Mouse (Mus musculus) granulocyte monocyte progenitor cell, adult 5-6 weeks (primary cell): ENCODE measurements around the gene Tpcn1. TPM values are rescaled to one million over a fixed set of nuclear protein-coding genes. Genes with fewer than 3 reads are reported as not detected.
A peak's percentile ranks its signal among the peaks of the same experiment; 100 is the strongest.

Experiments
- ATAC-seq: replicated peaks from 2 replicates; pipeline ENCODE4 v1.8.0; 2016; ENCODE audit warnings: mild to moderate bottlenecking, moderate TSS enrichment, inconsistent platforms; ENCODE audit not compliant: poor library complexity, severe bottlenecking
- total RNA-seq, 2 experiments: library from RNA; stranded (forward) in 1 of 2; stranded (reverse) in 1 of 2; fragments of 200-712, 200-1000 nt in 1 of 2; fragments of >200 nt in 1 of 2; fragmentation: Nextera tagmentation in 1 of 2; gene quantifications; 2 replicates each; pipeline ENCODE4 v1.2.3; 2014 to 2017

Gene Tpcn1
- total RNA-seq (2014; fragmentation: Nextera tagmentation) (28.8 and 41.5 TPM in 2 replicates), total RNA-seq (2017) (12.7 and 14.1 TPM in 2 replicates)

DNA sequence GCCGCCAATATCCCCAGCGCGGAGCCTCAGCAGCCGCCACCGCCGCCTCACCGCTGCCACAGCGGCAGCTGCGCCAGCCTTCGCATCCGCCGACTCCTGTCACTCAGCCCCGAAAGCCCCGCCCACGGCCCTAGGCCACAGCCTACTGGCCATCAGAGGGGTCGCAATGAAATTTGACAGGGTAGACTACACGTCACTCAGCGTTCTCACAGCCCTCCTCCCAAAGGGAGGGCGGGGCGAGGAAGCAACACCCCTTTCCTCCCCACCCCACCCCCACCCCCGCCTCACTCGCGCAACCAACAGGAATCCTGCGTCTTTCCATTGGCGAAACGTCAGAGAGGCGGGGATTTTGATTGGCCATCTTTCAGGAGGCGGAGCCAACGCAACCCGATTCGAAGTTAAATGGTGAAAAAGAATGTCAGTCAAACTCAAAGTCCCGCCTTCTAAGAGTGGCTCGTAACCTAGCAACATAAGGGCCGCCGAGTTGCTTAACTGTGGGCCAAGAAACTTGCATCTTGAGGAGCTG, at the start of gene Tpcn1, which contains the start of gene Iqcd:
TSS of gene Tpcn1 (minus strand) at position 105 of the 526 bp plus-strand sequence.
TSS of gene Iqcd (plus strand) at position 448 of the 526 bp plus-strand sequence.
- ATAC-seq, result peak; percentile 91

- ATAC-seq, result no peak
These were observed 47.2 kb upstream of the Tpcn1 start for GRCm38 (mm10) chr5:120635633-120636032.

- ATAC-seq, result no peak
These were observed 46.4 kb upstream of the Tpcn1 start for GRCm38 (mm10) chr5:120634860-120635259.

DNA sequence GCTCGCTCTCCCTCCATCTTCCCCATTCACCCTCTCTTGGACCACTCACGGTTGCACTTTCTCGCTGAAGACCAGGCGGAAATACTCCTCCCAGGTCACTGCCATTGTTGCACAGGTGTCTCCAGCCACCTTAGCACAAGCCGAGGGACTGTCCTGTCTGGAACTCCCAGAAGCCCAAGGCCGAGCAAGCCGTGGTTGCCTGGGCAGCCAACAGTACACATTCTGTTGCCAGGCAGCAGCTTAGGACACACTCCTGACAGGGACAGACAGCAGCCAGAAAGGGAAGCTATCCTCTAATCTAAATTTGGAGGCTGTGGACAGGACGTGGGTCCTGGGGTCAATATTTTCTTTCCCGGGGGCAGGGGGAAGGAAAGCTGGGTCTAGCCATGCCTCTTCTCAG, 45.7 kb upstream of the Tpcn1 start, which contains the start of gene Cfap73:
TSS of gene Cfap73 (minus strand) at position 105 of the 400 bp plus-strand sequence.
- ATAC-seq, result no peak

GRCm38 (mm10) chr5:120631892-120632291, 43.4 kb upstream of the Tpcn1 start:
- ATAC-seq, result no peak

DNA sequence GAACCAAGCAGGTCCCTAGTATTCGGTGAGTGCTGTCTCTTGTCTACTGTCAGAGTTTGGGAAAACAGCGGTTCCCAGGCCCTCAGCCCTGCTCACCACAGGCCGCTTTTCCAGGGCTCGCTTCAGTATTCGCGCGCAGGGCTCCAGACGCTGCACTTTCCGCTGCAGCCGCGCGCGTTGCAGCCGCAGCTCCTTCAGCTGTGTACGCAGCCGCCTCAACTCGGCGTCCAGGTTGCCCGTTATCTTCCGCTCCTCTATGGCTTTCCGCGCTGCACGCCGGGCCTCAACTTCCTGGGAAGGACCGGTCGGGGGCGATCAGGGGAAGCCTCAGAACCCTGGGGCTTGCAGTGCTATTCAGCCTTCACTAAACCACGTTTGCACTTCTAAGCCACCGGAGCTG, 42.7 kb upstream of the Tpcn1 start:
- ATAC-seq, result no peak; the same call in 1 of the 2 replicates

GRCm38 (mm10) chr5:120628624-120629023, 40.2 kb upstream of the Tpcn1 start:
- ATAC-seq, result no peak

- ATAC-seq, result no peak
These were observed 39.2 kb upstream of the Tpcn1 start for GRCm38 (mm10) chr5:120627515-120628300.

DNA sequence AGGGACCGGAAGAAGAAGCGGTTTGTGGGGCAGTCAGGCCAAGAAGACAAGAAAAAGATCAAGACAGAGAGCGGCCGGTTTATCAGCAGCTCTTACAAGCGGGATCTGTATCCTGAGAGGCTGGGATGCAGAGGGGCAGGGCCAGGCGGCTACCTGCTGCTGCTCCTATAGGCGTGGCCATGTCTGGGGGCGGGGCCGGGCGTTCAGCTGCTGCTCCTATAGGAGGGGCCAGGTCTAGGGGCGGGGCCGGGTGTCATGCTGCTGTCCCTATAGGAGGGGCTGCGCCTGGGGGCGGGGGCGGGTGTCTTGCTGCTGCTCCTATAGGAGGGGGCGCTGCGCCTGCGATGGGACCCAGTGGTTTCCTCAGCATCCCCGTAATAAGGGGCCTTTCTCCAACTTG, 37.9 kb upstream of the Tpcn1 start:
- ATAC-seq, result peak; percentile 36

- no peak for ATAC-seq
These were observed 36.0 kb upstream of the Tpcn1 start for GRCm38 (mm10) chr5:120624427-120624826.

DNA sequence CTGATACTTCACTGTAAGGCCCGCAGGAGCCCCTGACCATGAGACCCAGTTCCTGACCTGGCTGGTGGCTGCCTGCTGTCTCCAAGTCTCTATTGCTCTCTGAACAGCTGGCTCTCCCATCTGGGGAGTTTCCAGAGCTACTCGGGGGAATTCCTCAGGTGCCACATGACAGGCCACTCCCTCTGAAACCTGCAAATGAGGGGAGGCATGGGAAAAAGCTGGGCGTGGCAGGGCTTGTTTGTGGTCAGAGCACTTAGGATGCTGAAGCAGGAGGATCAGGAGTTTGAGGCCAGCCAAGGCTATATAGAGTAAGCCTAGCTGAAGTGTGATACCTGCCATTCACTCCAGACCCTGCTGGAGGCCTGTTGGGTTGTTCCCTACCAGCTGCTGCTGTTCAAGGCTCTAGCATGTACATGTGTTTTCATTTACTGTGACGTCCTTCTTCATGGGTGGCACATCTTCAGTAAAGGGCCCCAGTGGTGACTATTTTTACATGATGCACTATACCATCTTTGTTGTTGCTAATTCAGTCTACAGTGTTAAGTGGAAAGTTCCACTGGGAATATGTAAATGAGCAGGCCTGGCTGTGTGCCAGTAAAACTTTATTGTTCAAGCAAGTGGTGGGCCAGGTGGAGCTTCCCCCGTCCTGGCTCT, 33.9 kb upstream of the Tpcn1 start:
- no peak for ATAC-seq

DNA sequence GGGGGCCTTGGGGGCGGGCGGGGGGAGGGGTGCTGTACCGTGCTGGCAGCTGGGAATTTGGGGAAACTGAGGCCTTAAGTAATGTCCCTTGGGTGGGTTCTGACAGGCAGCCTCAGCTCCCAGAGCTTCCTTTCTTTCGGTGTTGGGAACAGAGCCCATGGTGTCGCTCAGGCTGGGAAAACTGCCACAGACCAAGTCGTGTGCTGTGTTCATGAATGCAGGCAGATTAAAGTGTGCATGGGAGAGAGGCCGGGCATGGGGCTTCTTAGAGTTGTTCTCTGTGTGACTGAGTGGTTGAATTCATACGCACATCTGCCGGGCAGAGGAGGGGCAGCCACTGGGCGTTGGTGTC, 33.3 kb upstream of the Tpcn1 start:
- ATAC-seq, result no peak

DNA sequence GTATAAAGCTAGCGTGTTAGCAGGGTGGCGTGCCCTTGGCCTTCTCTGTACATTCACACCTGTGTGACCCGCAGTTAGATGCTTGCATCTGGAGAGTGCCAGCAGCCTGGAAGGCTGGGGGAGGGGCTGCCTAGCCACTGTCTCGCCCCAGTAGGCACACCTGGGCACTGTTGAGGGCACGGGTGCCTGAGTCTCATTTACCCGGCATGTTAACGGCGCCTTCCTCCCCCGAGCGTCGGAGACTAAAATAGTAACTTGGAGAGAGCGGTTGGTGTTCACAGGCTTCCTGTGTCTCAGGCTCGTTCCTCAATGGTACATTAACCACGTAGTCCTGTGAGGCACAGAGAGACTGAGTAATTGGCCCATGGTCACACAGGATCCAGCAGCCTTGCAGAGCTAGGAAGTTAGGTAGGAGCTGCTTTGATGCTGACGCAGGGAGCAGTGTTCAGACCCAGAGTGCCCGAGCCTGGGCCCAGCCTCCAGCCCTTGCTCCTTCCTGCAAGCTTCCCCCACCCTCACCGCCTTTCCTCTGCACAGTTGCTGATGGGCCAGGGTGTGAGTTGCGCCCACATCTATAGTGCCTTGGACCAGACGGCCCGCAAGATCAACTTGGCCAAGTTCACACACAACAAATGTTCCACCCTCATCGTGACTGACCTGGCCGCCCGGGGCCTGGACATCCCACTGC, 32.7 kb upstream of the Tpcn1 start:
- no peak for ATAC-seq

DNA sequence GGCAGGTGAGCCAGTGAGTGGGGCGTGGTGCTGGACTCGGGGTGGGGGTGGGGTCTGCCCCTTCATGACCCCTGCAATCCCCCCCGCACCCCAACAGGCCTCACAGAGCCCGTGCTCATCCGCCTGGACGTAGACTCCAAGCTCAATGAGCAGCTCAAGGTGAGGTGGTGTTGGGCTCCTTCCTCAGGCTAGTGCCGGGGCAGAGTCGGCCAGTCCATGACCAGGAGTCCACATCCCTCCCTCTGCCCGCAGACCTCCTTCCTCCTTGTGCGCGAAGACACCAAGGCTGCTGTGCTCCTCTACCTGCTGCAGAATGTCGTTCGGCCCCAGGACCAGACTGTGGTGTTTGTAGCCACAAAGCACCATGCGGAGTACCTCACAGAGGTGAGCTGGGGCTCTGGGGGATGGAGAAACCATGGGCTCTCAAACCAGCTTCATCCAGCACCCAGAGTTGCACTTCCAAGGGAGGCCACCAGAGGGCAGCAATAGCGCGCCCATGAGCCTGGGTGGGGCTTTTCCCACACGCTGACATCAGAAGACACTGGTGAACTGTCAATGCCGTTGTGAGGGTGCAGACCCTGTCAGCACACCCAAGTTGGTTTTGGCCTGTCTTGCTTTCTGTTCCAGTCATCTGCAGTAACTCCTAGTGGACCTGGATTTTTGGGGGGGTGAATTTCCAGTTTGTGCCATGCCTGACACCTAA, 32.1 kb upstream of the Tpcn1 start:
- ATAC-seq, result peak; percentile 80

- ATAC-seq, result no peak; the same call in 1 of the 2 replicates
These were observed 30.7 kb upstream of the Tpcn1 start for GRCm38 (mm10) chr5:120619201-120619600.

DNA sequence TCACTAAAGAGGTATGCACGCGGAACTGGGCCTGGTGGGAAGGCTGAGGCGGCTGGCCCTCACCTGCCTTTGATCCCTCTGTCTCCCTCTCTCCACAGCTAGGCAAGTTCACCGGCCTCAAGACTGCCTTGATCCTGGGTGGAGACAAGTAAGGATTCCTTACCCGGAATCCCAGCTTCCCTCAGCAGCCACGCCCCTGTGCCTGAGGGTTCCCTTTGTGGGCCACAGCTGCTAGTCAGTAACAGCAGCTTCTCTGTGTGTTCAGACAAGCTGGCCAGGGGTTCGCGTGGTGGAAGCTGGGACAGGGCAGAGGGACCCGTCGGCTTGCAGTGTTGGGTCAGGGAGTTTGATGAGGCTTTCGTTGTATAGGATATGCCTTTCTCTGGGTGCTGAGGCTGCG, 30.3 kb upstream of the Tpcn1 start:
- no peak for ATAC-seq

DNA sequence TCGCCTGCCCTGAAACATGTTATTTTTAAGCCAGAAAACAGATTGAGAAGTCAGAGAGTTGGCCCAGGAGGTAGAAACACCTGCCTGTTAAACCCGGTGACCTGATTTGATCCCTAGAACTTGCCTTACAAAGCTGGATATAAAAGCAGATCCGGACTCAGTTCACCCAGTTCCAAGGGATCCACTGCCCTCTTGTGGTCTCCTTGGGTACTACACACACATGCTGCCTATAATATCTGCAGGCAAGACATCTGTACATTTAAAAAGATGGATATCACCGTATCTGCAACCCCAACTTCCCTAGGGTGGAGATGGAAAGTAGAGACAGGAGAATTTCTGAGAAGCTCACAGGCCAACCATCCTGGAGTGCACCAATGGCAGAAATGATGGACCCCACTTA, 27.4 kb upstream of the Tpcn1 start:
- ATAC-seq, result no peak

GRCm38 (mm10) chr5:120612822-120613604, 24.5 kb upstream of the Tpcn1 start:
- peak; percentile 83 for ATAC-seq

DNA sequence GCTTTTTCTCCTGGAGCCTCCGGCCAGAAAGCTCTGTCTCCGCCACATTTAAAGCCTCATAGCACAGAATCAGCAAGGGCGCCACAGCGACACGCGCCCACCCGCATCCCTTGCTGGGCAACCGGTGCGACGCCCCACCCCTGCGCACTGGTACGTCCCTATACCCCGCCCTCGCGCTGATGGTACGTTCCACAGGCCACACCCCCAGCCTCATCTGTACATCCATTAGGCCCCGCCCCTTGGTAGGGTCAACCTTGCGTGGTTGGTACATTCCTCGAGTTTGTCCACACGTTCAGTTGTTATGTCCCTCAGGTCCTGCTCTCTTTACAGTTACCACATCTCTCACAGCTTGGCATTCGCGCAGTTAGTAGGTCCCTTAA, 24.0 kb upstream of the Tpcn1 start, which contains the start of the genes Rita1 and Ddx54:
TSS of gene Rita1 (minus strand) at position 148 of the 380 bp plus-strand sequence.
TSS of gene Ddx54 (plus strand) at position 298 of the 380 bp plus-strand sequence.
- ATAC-seq, result peak; percentile 77
